Mouse (Mus musculus) kidney, adult 2 months (tissue): ENCODE data around the gene Itm2b. TPM values are rescaled to one million over a fixed set of nuclear protein-coding genes. Genes with fewer than 3 reads are reported as not detected.

Experiments used
- DNase-seq: peaks from one replicate; pipeline ENCODE4 v3.0.0; 2021
- H3K27ac ChIP-seq: fragments of 200-500 bp; 2 replicates; pipeline ENCODE4 v1.5.1; 2012; ENCODE audit warnings: low read depth, low read length, control low read depth, inconsistent platforms; ENCODE audit not compliant: insufficient read depth
- H3K27me3 ChIP-seq: fragments of 200-500 bp; replicated peaks from 2 replicates; pipeline ENCODE4 v1.6.1; 2012; ENCODE audit warnings: mild to moderate bottlenecking, moderate library complexity, low read length, inconsistent platforms; ENCODE audit not compliant: control insufficient read depth, insufficient read depth
- H3K36me3 ChIP-seq: fragments of 200-500 bp; 2 replicates; pipeline ENCODE4 v1.6.1; 2012; ENCODE audit warnings: mild to moderate bottlenecking, moderate library complexity, low read length, inconsistent platforms; ENCODE audit not compliant: control insufficient read depth, insufficient read depth
- H3K4me1 ChIP-seq: fragments of 200-500 bp; 2 replicates; pipeline ENCODE4 v1.6.1; 2011; ENCODE audit warnings: low read length; ENCODE audit not compliant: control insufficient read depth, insufficient read depth
- H3K4me3 ChIP-seq: fragments of 200-500 bp; 2 replicates; pipeline ENCODE4 v1.5.1; 2011; ENCODE audit warnings: mild to moderate bottlenecking, low read depth, low read length, control low read depth; ENCODE audit not compliant: insufficient read depth
- CTCF ChIP-seq: fragments of 200-500 bp; conservative IDR thresholded peaks from 2 replicates; pipeline ENCODE4 v1.5.1; 2011; ENCODE audit warnings: low read depth, mild to moderate bottlenecking, control low read depth, low read length, moderate library complexity, mixed read lengths; ENCODE audit not compliant: insufficient read depth, insufficient read length
- POLR2A ChIP-seq: fragments of 200-500 bp; IDR thresholded peaks from one replicate; pipeline ENCODE4 v1.6.1; 2011; ENCODE audit warnings: low read depth, low read length, control low read depth
- WGBS: fragments of 180-500 bp; shearing (Covaris S2); methylation state at CpG from one replicate; pipeline ENCODE4 v1.1.7; 2018; 5-methylcytosine and 5-hydroxymethylcytosine counted together
- polyA plus RNA-seq: library from polyadenylated mRNA; depleted of rRNA; stranded (reverse); fragments of >200 nt; gene quantifications from 2 replicates; pipeline ENCODE4 v1.2.3, GENCODE M21; 2012; rRNA removed

The Itm2b gene
- 2,034 and 2,219 TPM in 2 replicates for polyA plus RNA-seq

DNA sequence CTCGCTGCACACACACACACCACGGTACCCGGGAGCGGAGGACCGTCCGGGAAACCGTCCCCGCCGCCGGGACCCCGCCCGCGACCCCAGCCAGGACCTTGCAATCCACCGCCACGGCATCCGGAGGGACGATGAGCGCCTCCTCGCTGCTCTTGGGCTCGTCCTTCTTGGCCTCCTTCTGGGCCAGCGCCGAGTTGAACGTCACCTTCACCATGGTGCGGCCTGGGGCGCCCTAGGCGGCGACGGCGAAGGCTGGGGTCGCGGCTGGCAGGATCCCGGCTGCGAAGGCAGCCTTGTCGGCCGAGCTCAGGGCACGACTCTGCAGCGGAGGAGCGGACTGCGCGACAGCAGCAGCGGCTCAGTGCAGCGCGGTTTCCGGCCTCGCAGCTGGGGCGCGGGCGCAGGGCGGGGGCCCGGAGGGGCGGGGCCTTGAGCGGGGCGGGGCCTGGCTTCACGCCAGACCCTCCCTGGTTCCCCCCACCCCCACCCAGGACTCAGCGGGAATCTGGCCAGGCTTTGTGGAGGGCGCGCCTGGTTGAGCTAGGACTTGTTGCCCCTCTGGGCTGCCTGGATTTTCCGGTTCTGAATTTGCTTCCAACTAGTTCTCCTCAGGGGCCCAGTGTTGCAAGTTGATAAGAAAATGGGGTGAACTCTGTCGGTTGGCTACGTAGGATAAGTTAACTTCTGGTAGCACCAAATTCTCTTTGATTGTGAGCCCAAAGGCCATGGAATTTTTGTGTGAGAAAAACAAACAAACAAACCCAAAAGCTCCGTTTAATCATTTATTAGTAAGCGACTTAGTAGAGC, at the start of gene Itm2b:
Gene Itm2b, minus strand, starts transcription at position 377 of the 807 bp plus-strand sequence.
- peaks cover 35% of the 10 kb centered on the region for H3K4me1 ChIP-seq
- under 1% methylated on average over 62 of the region's 62 CpGs for WGBS
- TF ChIP-seq CTCF (no peak), POLR2A (peak; percentile 98)
- H3K36me3 ChIP-seq: no peaks in the 10 kb centered on the region
- H3K4me3 ChIP-seq: peak within 1 kb of the TSS; percentile 91
- no peaks in the 10 kb centered on the region for H3K27me3 ChIP-seq
- peak within 1 kb of the TSS; percentile 99 for H3K27ac ChIP-seq
- DNase-seq: peak; percentile 94

DNA sequence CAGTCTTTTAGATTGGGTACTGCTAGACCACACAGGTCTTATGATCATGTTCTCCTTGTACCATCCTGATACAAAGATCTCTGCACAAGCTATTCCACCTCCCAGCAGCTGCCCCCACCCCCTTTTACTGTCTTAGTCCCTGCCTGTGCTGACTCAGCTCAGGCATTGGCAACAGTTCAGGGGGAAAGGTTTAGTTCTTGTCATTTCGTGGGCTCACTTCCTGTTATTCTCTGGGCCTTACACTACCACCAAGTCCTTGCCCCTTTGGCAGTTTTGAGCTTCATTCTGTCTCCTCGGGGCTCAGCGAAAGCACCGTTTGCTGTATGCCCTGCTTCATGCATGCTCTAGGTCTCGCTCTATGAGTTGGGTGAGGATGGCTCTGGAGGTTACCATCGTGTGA, 48.4 kb upstream of the Itm2b start:
- Histone ChIP-seq H3K36me3 (no peaks in the 10 kb centered on the region), H3K4me3 (no peak overlapping the region), H3K27me3 (no peaks in the 10 kb centered on the region), H3K27ac (no peak overlapping the region), H3K4me1 (peaks cover 5% of the 10 kb centered on the region; the same call in 1 of the 2 replicates)
- WGBS: 80% methylated on average over 6 of the region's 6 CpGs
- DNase-seq: peak; percentile 58
- TF ChIP-seq CTCF: no peak
- TF ChIP-seq POLR2A: no peak

DNA sequence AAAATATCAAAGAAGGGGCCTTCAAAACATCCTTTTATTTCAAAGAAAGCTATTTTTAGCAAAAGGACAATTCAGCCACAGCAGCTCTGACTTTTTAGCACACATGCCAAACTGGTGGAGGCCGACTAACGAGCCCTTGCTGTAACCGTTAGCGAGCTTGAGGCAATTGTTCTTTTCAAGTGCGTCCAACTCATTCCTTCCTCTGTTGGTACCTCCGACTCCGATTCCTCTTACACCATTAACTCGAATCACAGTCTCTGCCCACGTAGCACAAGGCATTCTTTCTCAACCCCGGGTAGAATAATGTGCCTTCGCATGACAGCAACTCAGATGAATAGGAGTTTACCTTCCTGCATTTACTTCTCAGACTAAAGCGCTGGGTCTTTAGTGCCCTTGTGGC, 45.5 kb upstream of the Itm2b start:
- peaks cover 11% of the 10 kb centered on the region for H3K4me1 ChIP-seq
- no peaks in the 10 kb centered on the region for H3K36me3 ChIP-seq
- no peaks in the 10 kb centered on the region for H3K27me3 ChIP-seq
- TF ChIP-seq CTCF (no peak), POLR2A (no peak)
- no peak overlapping the region for H3K27ac ChIP-seq
- no peak for DNase-seq
- no peak overlapping the region for H3K4me3 ChIP-seq
- WGBS: 45% methylated on average over 12 of the region's 12 CpGs

DNA sequence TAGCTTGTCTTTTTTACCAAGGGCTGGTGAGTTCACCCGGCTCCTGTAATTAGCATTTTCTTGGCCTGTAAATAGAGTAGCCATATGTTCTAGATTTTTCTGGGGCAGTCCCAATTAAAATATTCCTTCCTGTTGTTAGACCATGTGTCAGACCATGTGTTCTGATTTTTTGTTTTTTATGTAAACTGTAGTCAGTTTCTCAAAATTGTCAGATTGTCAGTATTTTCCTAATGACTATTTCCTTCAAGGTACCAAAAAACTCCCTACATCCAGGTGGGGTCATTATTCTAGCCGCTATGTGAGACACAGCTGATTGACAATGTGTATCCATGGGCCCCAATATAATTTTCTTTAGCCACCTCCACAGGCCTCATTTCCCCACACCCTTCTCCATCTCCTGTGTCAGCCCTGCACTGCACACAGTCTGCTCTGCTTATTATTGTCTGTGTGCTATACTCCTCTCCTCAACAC, 40.5 kb upstream of the Itm2b start:
- DNase-seq: no peak
- Histone ChIP-seq H3K4me1 (peaks cover 33% of the 10 kb centered on the region), H3K36me3 (no peaks in the 10 kb centered on the region), H3K27me3 (no peaks in the 10 kb centered on the region), H3K27ac (no peak overlapping the region), H3K4me3 (no peak overlapping the region)
- 48% methylated on average over 2 of the region's 2 CpGs for WGBS
- TF ChIP-seq CTCF: no peak
- TF ChIP-seq POLR2A: no peak

DNA sequence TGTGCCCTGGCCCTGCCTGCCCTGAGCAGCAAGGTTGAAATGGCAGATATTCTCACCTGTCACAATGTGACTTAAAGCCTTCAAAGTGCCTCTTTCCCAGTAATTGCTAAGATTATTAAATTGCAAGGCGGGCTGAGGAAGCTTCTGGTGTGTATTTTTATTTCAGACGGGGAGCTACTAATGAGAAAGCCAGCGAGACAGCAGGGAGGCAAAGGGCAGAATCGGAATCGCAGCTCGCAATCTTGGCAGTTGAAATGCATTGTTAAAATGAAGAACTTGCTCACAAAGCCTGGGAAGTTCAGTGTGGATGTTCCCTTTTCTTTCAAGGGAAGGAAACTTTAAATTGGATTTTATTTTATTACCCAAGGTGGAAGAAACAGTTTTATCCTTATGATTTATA, 39.9 kb upstream of the Itm2b start:
- Histone ChIP-seq H3K27ac (peak overlapping the region; percentile 90), H3K27me3 (no peaks in the 10 kb centered on the region), H3K36me3 (no peaks in the 10 kb centered on the region), H3K4me3 (no peak overlapping the region), H3K4me1 (peaks cover 33% of the 10 kb centered on the region)
- peak; percentile 65 for DNase-seq
- WGBS: 36% methylated on average over 6 of the region's 6 CpGs
- TF ChIP-seq POLR2A (no peak), CTCF (no peak)

DNA sequence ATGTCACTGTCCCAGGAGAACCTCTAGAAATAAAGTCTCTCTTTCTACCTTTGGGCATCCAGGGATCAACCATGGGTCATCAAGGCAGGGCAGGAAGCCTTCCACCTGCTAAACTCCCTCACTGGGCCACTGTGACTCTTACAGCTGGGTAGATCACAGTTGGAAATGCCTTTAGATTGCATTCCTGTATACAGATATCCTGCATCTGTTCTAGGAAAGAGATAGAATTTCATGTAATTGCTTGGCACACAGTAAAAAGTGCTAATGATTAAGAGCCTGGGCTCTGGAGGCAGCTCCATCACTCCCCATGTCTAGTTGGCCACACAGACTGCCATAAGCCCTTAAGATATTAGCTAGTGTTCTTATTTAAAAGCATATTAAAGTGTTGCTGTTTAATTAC, 38.5 kb upstream of the Itm2b start:
- no peak for TF ChIP-seq POLR2A
- no peak for TF ChIP-seq CTCF
- no peak overlapping the region for H3K27ac ChIP-seq
- DNase-seq: peak; percentile 51

DNA sequence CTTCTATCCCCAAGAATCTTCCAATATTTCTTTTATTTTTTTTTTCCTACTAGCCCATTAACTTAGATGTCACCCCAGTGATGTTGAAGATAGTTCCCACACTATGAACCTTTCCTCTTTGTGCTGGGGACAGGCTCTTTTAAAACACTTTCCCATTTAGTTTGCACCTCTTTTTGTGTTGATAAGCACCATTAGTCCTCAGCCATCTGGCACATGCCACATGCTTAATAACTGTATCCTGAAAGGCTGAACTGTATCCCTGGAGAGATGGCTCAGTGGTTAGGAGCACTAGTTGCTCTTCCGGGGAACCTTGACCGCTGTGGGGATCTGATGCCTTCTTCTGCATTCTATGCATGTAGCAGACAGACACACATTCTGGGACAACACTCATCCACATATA, 37.5 kb upstream of the Itm2b start:
- H3K4me3 ChIP-seq: no peak overlapping the region
- 69% methylated on average over 2 of the region's 2 CpGs for WGBS
- H3K4me1 ChIP-seq: peaks cover 35% of the 10 kb centered on the region
- H3K27ac ChIP-seq: no peak overlapping the region
- TF ChIP-seq CTCF: no peak
- TF ChIP-seq POLR2A: no peak
- H3K36me3 ChIP-seq: no peaks in the 10 kb centered on the region
- DNase-seq: no peak
- H3K27me3 ChIP-seq: no peaks in the 10 kb centered on the region

More for the DNA sequence above, 38.5 kb upstream of the Itm2b start:
- peaks cover 35% of the 10 kb centered on the region for H3K4me1 ChIP-seq
- H3K36me3 ChIP-seq: no peaks in the 10 kb centered on the region
- H3K27me3 ChIP-seq: no peaks in the 10 kb centered on the region
- no peak overlapping the region for H3K4me3 ChIP-seq
